Mouse (Mus musculus): ENCODE measurements at regions not wholly inside any gene's neighbourhood (a gene's known extent, or its start where the extent isn't known, plus 50 kb on each side); places are given as distances from the start of the nearest gene placed in this dataset.

GRCm38 (mm10) chr6:41202302-41202701 is 99.8 kb upstream of the Try4 start:
- no peak for TF ChIP-seq POLR2A (IDR thresholded peaks at IDR 0.05; ENCODE audit: borderline replicate concordance, insufficient read depth, low read length)
- no peak for TF ChIP-seq CTCF (IDR thresholded peaks at IDR 0.05; ENCODE audit: borderline replicate concordance, insufficient read depth, low read depth, low read length)

All from cerebellum, adult 2 months (tissue).